Mouse (Mus musculus) midbrain, embryonic 16.5 days (tissue): ENCODE measurements around the gene Dcun1d4. TPM values are rescaled to one million over a fixed set of nuclear protein-coding genes. Genes with fewer than 3 reads are reported as not detected.

Experiments used
- ATAC-seq: fragments of 200-750 bp; cut with Nextera tagmentation; 2 replicates; pipeline ENCODE4 v1.8.0; 2017; ENCODE audit warnings: moderate TSS enrichment
- H3K27ac ChIP-seq: fragments of 300-500 bp; sonication (generic); 2 replicates; pipeline ENCODE4 v1.5.1; 2014; ENCODE audit warnings: mild to moderate bottlenecking, low read length, mixed read lengths
- H3K27me3 ChIP-seq: fragments of 300-500 bp; sonication (generic); 2 replicates; pipeline ENCODE4 v1.6.1; 2014; ENCODE audit warnings: low read depth, low read length, mixed read lengths; ENCODE audit not compliant: control insufficient read depth, insufficient read depth
- H3K36me3 ChIP-seq: fragments of 300-500 bp; sonication (generic); 2 replicates; pipeline ENCODE4 v1.6.1; 2014; ENCODE audit warnings: mild to moderate bottlenecking, low read length, moderate library complexity, mixed read lengths; ENCODE audit not compliant: control insufficient read depth, insufficient read depth
- H3K4me1 ChIP-seq: fragments of 300-500 bp; sonication (generic); 2 replicates; pipeline ENCODE4 v1.6.1; 2014; ENCODE audit warnings: mild to moderate bottlenecking, low read length, mixed read lengths; ENCODE audit not compliant: control insufficient read depth, insufficient read depth
- H3K4me2 ChIP-seq: fragments of 300-500 bp; sonication (generic); 2 replicates; pipeline ENCODE4 v1.6.1; 2014; ENCODE audit warnings: mild to moderate bottlenecking, low read length, mixed read lengths
- H3K4me3 ChIP-seq: fragments of 300-500 bp; sonication (generic); 2 replicates; pipeline ENCODE4 v1.5.1; 2014; ENCODE audit warnings: low read depth, mild to moderate bottlenecking, low read length, moderate library complexity, mixed read lengths
- H3K9ac ChIP-seq: fragments of 300-500 bp; sonication (generic); 2 replicates; pipeline ENCODE4 v1.6.1; 2014; ENCODE audit warnings: low read depth, low read length, mixed read lengths
- H3K9me3 ChIP-seq: fragments of 300-500 bp; sonication (generic); replicated peaks from 2 replicates; pipeline ENCODE4 v1.6.1; 2014; ENCODE audit warnings: mild to moderate bottlenecking, low read length, mixed read lengths; ENCODE audit not compliant: control insufficient read depth, poor library complexity, severe bottlenecking
- WGBS: fragments of 180-500 bp; shearing (Covaris S2); extraction: QIAGEN DNeasy Blood & Tissue Kit; methylation state at CpG from one replicate; pipeline ENCODE4 v1.1.7; 2014; 5-methylcytosine and 5-hydroxymethylcytosine counted together
- polyA plus RNA-seq: library from polyadenylated mRNA; unstranded; fragments of >200 nt; fragmentation: Nextera tagmentation; extraction: Ambion mirVana; gene quantifications from 2 replicates; pipeline ENCODE4 v1.2.1, GENCODE M21; 2015

Dcun1d4 gene
- polyA plus RNA-seq, 1 experiment from 2014 or later, result 51.5 TPM

DNA sequence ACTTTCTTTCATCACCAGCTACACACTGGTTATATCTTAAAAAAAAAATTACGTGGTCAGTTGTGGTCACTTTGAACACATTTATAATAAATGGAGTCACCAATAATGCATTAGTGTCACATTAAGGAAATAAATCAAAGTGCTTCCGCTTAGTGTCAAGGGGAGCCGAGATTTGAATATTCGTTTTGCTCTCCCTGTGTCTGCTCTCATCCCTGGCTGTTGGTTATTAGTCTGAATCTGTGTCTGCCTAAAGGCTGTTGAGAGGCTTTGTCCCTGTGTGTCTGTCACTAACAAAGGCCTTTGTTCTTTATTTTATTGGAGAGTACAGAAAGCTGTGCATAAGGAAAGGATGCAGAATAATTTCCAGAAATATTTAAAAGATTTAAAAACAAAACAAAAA, 105.8 kb downstream of the Dcun1d4 start:
- no peaks in the 10 kb centered on the region for H3K9me3 ChIP-seq
- no peak overlapping the region for H3K9ac ChIP-seq
- 49% methylated on average over 4 of the region's 4 CpGs for WGBS
- H3K4me1 ChIP-seq, result peaks cover 8% of the 10 kb centered on the region
- ATAC-seq, result no peak
- no peak overlapping the region for H3K4me3 ChIP-seq
- no peaks in the 10 kb centered on the region for H3K27me3 ChIP-seq
- H3K4me2 ChIP-seq, result no peak overlapping the region
- H3K36me3 ChIP-seq, result no peaks in the 10 kb centered on the region
- H3K27ac ChIP-seq, result peak overlapping the region; percentile 58; the same call in 1 of the 2 replicates

DNA sequence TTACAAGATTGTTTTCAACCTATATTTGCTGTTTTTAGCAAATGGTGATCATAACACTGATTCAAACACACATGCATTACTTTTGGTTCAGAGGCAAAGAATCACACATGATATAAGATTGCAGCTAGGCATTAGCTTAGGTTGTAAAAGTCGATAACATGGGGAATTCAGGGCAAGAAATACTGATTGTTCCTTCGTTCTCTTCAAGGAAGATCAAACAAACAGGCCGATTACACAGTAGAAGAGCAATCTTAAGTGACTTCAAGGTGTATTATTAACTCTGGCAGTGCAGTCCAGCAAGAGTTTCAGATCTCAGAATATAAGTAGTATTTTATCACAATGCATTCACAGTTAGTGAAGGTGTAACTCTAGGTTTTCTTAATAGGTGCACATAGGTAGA, 106.3 kb downstream of the Dcun1d4 start:
- WGBS, result 59% methylated on average over 3 of the region's 3 CpGs
- Histone ChIP-seq H3K4me2 (no peak overlapping the region), H3K27ac (peak overlapping the region; percentile 58; the same call in 1 of the 2 replicates), H3K27me3 (no peaks in the 10 kb centered on the region), H3K4me3 (no peak overlapping the region), H3K4me1 (peaks cover 8% of the 10 kb centered on the region), H3K9me3 (no peaks in the 10 kb centered on the region), H3K9ac (no peak overlapping the region), H3K36me3 (no peaks in the 10 kb centered on the region)
- no peak for ATAC-seq

DNA sequence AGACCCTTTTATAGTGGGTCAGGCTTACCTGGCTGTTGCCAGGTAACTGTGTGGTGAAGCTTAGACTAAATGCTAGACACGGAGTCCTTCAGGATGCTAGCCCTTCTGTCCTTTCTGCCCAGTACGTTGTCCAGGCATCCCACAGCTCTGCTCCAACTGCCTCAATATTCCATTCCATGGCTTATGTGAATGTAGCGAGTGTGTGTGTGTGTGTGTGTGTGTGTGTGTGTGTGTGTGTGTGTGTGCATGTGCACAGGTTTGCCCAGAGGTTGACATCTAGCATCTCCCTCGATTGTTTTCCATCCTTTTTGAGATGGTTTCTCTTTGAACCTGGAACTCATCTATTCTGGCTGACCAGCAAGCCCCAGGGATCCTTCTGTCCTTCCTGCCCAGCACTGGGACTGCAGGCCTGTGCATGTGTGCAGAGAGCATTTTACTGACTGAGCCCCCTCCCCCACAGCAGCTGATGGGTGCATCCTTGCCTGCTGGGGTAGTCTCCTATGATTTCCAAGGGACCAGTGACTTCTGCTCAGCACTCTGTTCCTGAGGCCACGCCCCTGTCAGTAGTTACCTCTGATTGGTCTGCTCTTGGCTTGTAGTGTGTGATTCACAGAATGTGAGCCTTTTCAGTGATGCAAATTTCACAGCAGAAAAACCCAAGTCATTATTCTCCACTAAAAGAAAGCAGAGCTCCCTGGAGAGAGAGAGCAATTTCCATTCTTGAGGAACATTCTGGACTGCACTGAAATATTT, 118.3 kb downstream of the Dcun1d4 start:
- Histone ChIP-seq H3K27me3 (no peaks in the 10 kb centered on the region), H3K36me3 (no peaks in the 10 kb centered on the region), H3K9ac (no peak overlapping the region), H3K4me2 (no peak overlapping the region), H3K4me3 (no peak overlapping the region), H3K9me3 (no peaks in the 10 kb centered on the region), H3K4me1 (peaks cover 6% of the 10 kb centered on the region; the same call in 1 of the 2 replicates), H3K27ac (no peak overlapping the region)
- ATAC-seq, result peak; percentile 71; the same call in 1 of the 2 replicates
- 65% methylated on average over 5 of the region's 5 CpGs for WGBS

DNA sequence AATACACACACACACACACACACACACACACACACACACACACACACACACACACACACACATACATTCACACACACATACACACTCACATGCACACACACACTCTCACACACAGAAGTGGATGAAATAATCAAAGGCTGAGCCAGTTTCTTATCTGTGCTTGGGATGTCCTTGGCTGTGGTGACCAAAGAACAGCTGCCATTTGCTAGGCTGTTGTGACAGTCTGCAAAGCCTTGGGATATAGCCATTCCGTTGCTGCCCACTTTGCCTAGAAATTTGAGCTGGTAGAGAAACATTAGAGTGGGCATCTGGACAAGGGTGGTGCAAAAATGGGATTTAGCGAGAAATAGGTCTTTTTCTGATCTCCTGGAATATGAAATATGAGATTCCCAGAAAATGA, 119.2 kb downstream of the Dcun1d4 start:
- no peaks in the 10 kb centered on the region for H3K36me3 ChIP-seq
- ATAC-seq, result no peak
- H3K4me1 ChIP-seq, result peaks cover 6% of the 10 kb centered on the region; the same call in 1 of the 2 replicates
- H3K4me3 ChIP-seq, result no peak overlapping the region
- no peaks in the 10 kb centered on the region for H3K9me3 ChIP-seq
- no peak overlapping the region for H3K27ac ChIP-seq
- no peaks in the 10 kb centered on the region for H3K27me3 ChIP-seq
- H3K9ac ChIP-seq, result no peak overlapping the region
- WGBS, result 89% methylated on average over 2 of the region's 2 CpGs
- H3K4me2 ChIP-seq, result no peak overlapping the region

DNA sequence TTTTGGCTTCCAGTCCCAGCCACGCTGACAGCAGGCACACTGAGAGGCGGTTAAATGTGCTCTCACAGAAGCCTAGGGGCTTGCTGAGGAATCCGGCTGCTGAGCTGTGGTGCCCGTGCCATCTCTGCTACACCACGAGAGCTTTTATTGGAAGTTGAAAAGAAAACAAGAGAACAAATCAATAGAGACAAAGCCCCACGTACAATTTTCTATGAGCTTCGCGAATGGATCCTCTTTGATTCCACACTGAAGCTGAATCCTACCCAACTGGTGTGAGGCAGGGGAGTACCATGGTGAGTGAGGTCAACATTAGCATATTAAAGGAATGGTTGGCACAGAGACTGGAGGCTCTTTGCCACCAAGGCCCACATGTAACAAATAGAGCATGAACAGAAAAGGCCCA, 120.6 kb downstream of the Dcun1d4 start:
- no peak overlapping the region for H3K9ac ChIP-seq
- ATAC-seq, result peak; percentile 74

DNA sequence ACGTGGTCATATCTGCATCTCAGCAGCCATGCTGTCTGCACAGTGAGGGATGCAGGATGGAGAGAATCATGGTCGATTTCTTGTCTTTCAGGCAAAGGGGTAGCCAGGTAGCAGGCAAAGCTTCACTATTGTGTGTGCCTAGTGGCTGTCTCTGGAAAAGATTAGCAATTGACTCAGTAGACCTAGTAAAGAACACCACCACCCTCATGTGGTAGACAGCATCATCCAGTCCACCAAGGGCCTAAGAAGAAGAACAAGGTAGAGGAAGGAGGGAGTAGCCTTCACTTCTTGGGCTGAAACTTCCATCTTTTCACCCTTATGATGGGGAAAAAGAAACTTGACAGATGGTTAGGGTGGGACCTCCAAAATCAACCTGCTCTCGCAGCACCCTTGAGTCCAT, 122.1 kb downstream of the Dcun1d4 start:
- no peaks in the 10 kb centered on the region for H3K36me3 ChIP-seq
- H3K4me3 ChIP-seq, result no peak overlapping the region
- H3K9ac ChIP-seq, result no peak overlapping the region
- WGBS, result 85% methylated on average over 3 of the region's 3 CpGs
- H3K4me2 ChIP-seq, result no peak overlapping the region
- no peak for ATAC-seq
- H3K9me3 ChIP-seq, result no peaks in the 10 kb centered on the region
- no peaks in the 10 kb centered on the region for H3K27me3 ChIP-seq
- H3K4me1 ChIP-seq, result peaks cover 6% of the 10 kb centered on the region; the same call in 1 of the 2 replicates
- no peak overlapping the region for H3K27ac ChIP-seq

More for the DNA sequence above, 120.6 kb downstream of the Dcun1d4 start:
- Histone ChIP-seq H3K4me3 (no peak overlapping the region), H3K9me3 (no peaks in the 10 kb centered on the region), H3K4me2 (no peak overlapping the region), H3K4me1 (peaks cover 6% of the 10 kb centered on the region; the same call in 1 of the 2 replicates), H3K27ac (no peak overlapping the region), H3K27me3 (no peaks in the 10 kb centered on the region), H3K36me3 (no peaks in the 10 kb centered on the region)
- 33% methylated on average over 8 of the region's 8 CpGs for WGBS

DNA sequence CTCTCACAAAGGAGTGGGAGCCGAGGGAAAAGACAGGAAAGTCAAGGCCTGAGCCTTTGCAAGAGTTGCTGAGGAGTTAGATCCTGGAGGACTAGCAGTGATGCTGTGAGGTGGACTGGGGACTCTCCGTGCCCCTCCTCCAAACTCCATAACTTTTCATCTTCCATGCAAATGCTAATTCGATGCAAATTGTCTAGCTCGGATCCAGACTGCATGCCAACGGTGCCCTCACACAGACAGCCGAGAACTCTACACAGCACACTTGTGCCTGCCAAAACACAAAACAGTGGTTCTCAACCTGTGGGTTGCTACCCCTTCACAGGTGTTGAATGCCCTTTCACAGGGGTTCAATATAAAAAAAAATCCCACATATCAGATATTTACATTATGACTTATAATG, 123.7 kb downstream of the Dcun1d4 start:
- H3K9me3 ChIP-seq, result no peaks in the 10 kb centered on the region
- no peak overlapping the region for H3K4me3 ChIP-seq
- no peak for ATAC-seq
- no peaks in the 10 kb centered on the region; the same call in 1 of the 2 replicates for H3K4me1 ChIP-seq
- H3K27ac ChIP-seq, result no peak overlapping the region
- H3K9ac ChIP-seq, result no peak overlapping the region
- no peaks in the 10 kb centered on the region for H3K27me3 ChIP-seq
- no peak overlapping the region for H3K4me2 ChIP-seq
- no peaks in the 10 kb centered on the region for H3K36me3 ChIP-seq
- whole genome bisulfite sequencing, result 75% methylated on average over 6 of the region's 6 CpGs

DNA sequence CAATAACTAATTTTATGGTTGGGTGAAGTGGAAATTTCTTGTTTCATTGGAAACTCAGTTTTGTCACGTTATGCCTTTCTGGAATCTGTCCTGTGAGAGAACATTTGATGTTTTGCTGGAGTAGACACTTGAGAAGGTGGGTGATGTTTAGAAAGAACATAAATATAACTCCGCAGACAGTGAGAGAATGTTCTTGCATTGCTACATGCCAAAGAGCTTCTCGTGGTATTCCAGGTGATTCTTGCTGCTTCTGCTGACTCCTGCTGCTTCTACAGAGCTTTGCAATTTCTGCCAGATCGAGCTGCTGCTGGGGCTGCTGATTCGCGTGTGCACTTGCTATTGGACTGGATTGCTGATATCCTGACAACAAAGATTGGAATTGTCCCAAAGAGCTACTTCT, 124.2 kb downstream of the Dcun1d4 start:
- Histone ChIP-seq H3K27me3 (no peaks in the 10 kb centered on the region), H3K36me3 (no peaks in the 10 kb centered on the region), H3K4me3 (no peak overlapping the region), H3K27ac (no peak overlapping the region), H3K9me3 (no peaks in the 10 kb centered on the region), H3K9ac (no peak overlapping the region), H3K4me1 (no peaks in the 10 kb centered on the region; the same call in 1 of the 2 replicates), H3K4me2 (no peak overlapping the region)
- WGBS, result 92% methylated on average over 6 of the region's 6 CpGs
- no peak for ATAC-seq
